Mouse (Mus musculus) B cell, adult 2 months (primary cell): ENCODE data around the gene Dixdc1.

Source experiments
- DNase-seq, 2 experiments: peaks; one replicate each; pipeline ENCODE4 v3.0.0; 2022

Dixdc1 gene

DNA sequence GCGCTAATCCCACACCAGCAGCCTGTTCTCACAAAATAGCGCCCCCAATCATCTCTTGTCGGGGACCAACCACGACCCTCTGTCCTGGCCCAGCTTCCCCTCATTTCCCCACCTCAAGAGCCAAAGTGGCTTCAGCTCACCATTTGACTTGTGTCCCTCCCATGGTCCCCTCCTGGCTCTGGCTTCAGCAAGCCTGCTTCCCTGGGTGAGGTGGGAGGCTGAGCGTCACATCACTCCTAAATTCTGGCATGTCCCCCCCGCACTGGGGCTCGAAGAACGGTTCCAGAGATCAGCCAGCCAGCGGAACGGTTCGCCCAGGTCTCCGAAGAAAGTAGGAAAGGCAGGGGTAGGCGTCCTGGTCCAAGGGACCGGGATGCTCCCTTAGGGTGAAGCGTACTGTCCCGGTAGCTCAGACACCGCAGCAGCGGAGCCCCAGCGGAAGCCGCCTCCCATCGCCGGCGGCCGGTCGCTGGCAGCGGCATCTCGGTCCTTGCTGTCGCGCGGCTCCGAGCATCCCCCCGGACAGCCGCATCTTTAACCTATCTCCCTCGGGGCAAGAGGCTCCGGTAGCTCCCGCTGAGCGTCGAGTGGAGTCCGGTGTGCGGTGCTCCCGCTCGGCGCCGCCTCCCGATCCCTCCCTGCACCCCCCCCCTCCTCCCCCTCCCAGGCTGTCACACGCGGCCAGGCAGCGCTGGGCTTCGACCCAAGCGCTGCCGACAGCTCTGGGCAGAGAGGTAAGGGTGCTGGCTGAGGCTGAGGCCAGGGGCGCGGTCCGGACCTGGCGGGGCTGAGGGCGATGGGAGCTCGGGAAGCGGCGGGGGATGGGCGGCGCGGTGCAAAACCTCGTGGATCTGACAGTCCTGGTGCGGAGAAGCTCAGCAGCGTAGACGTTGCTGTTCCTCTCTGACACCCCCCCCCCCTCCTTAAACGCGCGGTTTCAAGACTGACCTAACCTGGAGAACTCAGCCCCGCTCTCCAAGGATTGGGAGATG lies 40.6 kb downstream of the Dixdc1 start:
- peak; percentile 35 to 41 for DNase-seq

DNA sequence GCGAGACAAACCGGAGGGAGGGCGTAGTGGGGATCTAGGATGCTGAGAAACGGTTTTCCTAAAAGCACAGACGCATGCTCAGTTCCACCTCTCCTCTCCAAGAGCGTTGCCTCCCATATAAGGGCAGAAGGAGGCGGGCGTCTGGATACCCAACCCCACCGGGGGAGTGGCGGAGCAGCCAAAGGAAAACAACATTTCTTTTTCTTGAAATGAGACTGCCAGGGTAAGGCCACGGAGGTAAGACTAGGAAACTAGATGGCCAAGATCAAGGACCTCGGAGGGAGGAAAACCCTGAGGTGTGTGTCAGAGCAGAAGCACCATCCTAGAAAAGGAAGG lies 41.6 kb downstream of the Dixdc1 start:
- peak; percentile 8 to 12 for DNase-seq

DNA sequence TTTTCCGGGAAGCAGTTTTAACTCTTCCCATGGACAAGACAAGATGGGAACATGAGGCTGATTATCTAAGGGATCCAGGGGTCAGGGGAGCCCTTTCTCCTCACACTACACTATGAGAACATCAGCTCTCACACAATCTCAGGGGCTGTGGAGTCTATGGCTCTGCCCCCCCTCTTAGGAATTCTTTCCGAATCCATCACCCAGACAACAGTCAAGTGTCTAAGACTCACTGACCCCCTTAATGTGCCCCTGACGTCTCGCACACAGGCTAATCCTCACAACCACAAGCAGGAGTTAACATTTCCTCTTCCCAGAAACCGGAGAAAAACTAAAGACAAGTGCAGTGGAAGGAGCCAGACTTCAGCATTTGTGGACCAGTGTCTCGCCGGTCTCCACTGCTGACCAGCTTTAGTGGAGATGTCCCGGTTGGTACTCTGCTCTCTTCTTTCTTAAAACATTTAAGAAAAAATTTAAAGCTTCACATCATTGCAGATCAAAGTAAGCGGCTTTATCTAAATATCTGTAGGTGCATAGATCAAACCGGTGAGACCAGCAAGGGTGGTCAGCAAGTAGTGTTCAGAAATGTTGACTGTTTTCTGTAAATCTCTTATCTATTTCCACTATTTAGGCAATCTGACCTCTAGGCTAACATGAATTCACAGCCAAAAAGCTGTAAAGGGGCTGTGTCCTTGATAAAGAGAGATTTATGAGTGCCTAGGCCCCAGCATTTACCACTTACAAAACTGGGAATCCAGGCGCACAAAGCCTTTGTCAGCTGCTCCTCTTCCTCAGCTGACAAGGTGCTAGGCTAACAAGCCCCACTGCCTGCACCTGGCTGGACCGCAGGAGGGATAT lies 42.2 kb downstream of the Dixdc1 start:
- DNase-seq = no peak

DNA sequence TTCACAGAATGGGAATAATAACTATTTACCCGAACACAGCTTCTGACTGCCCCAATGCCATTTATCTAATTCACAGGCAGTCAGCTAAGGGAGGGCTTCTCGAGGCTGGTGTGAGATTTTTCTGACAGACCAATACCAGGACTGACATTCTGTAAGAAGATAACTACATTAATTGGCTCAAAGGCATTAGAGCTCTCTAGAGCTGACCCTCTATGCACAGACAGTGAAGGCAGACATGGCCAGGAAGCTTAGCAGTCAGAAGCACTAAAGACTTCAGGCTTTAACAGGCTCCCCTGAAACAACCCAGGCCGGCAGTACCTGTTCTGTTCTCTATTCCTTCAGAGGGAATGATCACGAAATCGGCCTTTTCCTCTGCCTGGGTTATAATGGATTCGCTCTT lies 44.2 kb downstream of the Dixdc1 start:
- no peak for DNase-seq

DNA sequence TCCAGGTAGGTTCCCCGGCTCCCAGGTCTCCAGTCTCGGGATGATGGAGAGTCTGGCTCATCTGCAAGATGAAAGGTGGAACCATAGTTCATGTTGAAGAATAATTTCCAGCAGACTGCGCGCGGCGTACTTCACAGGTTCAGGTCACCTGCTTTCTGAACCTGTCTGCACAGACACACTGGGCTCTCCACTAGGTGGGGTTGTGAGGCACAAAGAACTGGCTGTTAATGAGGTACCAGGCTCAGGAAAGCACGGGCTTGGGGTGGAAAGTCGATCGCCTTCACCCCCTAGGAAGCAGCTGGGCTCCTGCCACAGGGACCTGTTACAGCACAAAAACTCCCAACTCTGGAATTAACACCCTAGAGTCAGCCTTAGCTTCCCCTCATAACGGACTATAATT lies 45.7 kb downstream of the Dixdc1 start:
- DNase-seq = peak; percentile 46 to 56

DNA sequence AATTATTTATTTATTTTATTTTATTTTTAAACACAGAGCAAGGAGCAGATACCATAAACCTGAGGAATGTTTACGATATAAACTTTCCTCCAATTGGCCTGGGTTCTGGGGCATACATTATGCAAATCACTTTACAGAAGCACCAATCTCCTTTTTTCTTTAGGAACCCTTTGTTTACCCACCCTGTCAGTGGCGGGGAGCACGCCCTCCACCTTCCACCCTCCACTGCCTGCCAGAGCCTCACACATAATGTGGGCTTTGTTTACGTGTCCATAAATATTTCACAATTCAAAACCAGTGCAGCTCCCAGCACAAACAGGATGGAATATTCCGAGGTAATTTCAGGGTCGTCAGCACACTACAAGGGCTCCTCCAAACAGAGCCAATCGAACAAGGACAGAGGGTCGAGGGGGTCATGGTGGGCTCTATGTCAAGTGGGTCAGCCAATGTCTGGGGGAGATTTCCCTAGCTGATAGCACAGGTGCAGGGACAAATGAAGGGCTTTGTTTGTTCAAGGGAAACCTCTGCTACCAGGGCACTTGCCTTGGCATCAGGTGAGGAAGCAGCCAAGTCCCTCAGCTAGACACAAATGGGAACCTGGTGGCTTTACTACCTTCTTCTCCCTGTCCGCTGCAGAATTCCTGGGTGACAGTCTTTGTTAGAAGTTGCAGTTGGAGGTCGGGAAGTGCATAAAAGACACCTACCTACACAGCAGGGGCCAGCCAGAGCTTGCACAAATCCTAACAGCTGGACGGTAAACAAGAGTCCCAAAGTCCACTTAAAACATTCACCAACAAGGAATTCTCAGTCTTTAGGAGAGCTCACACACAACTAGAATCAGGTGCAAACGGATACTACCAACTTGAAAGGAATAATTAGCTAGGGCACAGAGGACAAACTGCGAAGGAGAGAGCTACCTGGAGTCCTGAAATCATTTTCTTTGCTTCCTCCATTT lies 46.4 kb downstream of the Dixdc1 start:
- no peak for DNase-seq

DNA sequence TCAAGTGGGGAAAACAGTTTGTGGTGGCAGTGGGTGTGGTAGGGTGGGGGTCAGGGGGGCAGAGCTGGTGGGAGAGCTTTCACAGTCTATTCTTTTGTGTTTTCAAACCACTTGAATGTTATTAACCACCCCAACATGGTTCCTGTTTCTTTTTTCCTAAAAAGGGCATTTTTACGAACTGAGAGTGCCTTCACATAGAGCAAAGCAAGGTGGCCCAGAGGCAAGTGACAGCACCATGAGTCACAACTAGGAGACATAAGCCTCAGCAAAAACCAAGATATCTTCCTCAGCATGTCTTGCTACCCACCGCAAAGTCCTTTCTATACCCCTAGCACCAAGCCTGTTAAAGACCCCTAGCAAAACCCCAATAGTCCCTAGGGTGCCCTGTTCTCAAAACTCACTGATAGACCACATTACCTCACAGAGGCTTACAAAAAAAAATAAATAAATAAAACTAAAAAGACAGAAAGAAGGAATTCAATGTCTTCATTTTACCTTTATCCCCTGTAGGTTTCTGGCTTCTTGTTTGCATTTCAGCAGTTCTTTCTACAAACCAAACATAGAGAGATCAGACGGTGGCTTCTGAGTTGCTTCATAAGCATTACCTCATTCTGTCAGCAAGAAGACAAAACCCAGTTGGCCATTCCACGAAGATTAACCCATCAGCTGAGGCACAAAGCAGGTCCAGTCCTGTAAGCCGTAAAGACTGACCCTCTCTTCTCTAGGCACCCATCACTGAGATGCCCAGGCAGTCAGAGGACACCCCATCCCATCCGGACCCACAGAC lies 52.3 kb downstream of the Dixdc1 start:
- no peak for DNase-seq

DNA sequence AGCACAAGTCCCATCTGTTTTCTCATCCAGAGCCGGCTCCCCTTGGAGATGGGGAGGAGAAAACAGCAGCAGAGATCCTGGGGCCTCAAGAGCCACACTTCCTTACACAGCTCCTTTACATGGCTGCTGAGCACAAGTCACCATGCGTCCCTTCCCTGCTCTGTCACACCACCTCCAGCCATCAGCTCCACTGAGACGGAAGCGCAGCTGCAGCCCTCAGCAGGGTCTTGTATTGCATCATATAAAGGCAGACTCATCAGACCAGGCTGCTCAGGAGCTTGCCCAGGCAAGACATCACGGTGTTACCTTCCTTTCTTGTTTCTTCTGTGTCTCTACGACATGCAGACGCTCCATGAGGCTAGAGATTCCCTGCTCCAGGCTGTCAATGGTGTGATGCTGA lies 57.6 kb downstream of the Dixdc1 start:
- DNase-seq = no peak

DNA sequence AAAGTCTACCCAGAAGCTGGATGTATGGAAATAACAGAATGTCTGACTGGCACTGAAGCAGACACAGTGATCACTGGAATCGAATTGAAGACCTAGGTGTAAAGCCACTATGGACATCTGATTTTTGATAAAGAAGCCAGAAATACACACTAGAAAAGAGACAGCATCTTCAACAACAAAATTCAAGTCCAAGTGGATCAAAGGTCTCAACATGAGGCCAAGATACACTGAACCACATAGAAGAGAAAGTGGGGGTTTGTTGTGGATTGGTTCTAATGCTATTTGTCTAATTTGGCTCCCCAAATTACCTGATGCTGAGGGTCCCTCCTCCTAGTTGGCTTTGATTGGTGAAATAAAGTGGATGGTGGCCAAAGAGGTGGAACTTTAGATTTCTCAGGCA lies 59.9 kb downstream of the Dixdc1 start:
- no peak for DNase-seq

DNA sequence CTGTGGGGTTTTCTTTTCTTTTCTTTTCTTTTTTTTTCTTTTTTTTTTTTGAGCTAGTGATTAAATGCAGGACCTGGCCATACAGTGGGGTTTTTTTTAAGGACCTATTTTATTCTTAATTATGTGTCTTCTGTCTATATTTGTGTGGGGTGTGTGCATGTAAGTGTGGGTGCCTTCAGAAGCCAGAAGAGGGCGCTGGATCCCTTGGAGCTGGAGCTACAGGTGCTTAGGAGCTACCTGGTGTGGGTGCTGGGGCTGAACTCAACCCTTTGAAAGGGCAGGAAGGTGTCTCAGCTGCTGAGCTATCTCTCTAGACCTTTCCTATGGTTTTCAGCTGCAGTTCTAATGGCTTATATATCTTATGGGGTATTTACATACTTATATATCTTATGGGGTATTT lies 64.5 kb downstream of the Dixdc1 start:
- no peak for DNase-seq

DNA sequence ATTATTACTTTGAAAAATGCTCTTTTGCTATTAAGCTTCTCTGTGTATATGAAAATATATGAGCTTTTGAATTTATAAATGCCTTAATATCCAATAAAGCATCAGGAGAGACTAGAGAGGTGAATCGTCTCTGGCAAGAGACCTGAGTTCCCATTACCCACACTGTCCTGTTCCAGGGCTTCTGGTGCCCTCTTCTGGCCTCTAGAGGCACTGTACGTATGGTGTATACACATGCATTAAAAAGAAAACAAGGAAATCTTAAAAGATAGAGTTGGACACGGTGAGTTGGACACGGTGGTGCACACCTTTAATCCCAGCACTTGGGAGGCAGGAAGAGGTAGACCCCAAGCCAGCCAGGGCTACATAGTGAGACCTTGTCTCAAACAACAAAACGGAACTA lies 68.6 kb downstream of the Dixdc1 start:
- peak; percentile 73 to 77 for DNase-seq

DNA sequence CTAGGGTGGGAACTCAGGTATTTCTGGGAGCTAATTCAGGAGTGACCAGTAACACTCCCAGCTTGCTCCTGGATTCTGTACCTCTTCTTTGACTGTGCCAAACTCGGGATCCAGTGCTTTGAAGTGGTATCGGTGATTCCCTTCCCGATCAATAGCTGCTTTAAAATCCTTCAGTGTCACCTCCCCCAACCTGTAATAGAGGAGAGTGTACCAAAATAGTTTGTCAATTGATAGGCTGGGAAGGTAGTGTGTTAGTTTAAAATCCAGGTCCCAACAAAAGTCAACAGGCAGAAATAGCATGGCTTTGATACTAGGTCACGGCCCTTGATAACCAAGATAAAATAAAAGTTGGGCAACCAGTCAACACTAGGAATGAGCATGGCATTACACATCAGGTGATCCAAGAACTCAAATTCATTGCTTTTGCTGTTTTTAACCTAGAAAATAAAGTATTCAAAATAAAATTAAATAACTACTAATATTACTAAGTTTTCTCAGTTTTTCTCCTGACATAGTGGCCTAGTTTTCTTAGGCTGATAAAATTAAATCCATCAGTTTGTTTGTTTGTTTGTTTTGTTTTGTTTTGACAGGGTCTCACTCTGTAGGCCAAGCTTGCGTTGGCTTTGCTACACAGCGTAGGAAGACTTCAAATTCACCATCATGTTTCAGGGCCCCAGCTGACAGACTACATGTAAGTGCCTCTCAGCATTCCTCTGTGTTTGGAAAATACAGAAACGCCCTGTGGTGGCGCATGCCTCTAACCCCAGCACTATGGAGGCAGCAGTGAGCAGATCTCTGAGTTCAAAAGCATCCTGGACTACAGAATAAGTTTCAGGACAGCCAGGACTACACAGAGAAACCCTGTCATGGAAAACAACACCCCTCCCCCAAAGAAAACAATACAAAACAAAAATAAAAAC lies 71.5 kb downstream of the Dixdc1 start:
- no peak for DNase-seq

DNA sequence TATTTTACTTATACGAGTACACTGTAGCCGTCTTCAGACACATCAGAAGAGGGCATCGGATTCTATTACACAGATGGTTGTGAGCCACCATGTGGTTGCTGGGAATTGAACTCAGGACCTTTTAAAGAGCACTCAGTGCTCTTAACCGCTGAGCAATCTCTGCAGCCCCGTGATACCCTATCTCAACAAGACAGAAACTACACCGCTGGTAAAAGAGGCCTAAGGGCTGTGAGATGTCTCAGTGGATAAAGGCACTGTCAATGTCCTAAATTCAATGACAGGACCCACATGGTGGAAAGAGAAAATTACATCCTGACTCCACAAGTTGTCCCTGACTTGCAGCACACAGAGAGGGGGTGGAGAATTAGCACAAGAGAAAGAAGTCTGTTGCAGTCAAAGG lies 72.9 kb downstream of the Dixdc1 start:
- DNase-seq = no peak

DNA sequence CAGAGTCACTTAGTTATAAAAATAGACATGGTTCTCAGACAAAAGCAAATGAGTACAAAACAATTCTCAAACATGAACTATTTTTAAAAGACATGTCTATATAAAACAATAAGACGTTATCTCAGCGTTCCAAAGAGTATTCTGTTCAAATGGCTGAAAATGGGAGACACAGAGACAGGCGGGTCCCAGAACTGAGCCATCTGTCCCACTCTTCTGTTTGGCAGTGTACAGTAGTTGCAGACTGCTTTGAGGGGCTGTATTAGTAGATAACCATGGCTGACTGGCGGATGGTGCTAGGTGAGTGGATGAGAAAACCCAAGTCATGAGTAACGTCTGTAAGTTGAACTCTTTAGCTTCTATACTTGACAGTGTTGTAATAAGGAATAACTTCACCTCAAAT lies 74.5 kb downstream of the Dixdc1 start:
- DNase-seq = no peak

DNA sequence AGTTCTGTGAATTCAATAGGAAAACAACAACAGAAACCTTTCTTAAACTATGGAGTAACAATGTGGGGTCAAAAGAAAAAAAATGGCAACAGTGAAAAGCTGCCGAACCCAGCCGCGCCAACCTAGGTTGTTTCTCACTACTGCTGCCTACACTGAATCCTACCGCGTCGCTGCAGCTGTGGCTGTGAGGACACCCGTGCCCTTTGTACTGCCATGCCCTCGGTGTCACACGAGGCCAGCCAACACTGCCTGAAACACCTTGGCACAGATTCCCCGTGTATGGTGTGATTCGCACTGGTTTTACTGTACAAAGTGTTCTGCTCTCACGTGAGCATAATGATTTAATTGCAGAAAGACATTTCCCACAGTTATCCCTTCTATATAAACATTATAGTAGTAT lies 78.9 kb downstream of the Dixdc1 start:
- peak; percentile 12 to 14 for DNase-seq

DNA sequence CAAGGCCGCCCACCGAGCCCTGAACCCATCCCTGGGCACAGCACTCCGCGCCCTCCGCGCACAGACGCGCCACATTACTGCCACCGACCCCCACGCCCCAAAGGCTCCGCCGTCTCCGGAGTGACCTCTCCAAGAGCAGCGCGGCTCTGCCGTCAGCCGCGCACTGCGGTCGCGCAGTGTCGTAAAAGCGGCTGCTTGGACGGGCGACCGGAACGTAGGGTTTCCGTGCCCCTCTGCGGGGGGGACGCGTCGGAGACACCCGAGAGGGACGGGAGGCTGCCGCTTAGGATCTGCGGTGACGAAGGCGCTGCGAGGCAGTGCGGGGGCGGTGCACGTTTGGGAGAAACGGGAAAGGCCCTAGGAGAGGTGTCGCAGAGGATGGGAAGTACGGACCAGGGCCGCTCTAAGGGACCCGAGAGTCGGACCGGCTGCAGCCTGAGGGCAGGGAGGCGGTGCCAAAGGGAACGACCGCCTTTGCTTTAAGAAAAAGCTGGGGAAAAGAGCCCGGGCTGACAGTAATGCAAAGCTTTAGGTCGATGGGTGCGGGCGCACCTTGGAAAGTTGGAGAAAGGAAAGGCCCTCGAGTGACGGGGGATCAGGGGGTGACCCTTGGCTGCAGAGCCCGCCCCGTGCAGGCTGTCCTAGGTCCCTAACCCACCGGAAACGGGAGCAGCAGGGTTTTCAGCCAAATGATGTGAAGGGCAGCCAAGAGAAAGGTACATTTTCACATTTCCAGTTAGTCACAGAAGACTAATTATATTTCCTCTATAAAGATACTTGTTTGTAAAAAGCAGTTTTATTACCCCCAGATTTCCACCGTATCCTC lies 79.7 kb downstream of the Dixdc1 start, which contains the start of gene Dlat:
TSS of gene Dlat (minus strand) at position 389 of the 826 bp plus-strand sequence.
- DNase-seq = peak; percentile 73 to 78

DNA sequence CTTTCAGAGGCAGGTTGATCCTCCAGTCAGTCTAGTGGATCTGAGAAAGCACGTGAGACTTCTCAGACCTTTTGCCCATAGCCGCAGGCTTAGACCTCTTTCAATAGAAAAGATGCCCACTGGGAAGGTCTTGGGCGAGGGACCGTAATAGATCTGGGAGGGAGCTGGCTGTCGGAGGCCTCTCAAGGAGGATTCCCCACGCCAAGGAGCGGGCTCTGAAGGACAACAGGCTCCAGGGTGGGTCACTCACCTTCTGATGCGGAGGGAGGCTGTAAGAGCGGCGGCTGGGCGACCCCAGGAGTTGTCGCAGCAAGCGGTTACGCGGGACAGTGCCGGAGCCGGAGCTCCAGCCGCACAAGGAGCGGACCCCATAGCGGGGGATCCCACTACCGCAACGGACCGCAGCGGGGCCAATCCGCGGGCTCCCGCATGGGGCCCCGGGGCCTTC lies 80.4 kb downstream of the Dixdc1 start:
- no peak for DNase-seq

DNA sequence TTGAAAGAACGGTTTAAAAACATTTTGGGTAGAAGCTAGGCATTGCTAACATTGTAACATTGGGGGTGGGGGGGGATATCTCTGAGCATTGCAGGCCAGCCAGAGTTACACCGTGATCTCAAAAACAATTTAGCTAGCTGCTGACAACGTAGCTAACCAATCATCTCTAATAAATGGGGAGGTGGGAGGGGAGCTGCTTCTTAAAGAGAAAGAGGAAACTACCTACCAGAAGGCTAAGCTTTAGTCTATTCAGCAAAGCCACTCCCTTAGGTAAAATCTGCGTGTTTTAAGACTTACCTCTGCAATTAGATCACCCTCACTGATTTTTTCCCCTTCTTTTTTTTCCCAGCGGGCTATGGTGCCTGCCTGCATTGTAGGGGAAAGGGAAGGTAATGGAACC lies 80.9 kb downstream of the Dixdc1 start:
- peak in 1 of 2 experiments; percentile 3 for DNase-seq

DNA sequence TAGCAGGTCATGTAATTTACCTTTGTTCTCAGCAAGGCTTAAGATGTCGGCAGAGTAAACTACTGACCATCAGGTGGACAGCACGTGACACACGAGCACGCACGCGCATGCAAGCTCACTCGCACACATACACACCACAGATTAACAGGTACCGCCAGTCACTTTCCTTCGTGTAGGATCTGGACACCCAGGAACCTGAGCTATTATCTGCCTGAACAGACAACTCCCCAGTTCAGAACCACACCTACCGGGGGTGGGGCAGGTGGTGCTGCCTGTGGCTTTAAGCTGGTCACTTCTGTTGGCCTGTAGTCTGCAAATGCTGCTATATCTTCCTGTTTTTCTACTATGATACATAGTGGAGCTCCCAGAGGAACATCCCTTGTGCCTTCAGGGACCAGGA lies 88.8 kb downstream of the Dixdc1 start:
- no peak for DNase-seq
